Mouse (Mus musculus) megakaryocyte, embryonic 14.5 days (primary cell): ENCODE data around the gene Cyp51.

ENCODE experiments used
- FLI1 ChIP-seq: IDR thresholded peaks from 2 replicates; pipeline ENCODE4 v1.6.1; 2012; ENCODE audit warnings: low read length, inconsistent platforms, mixed read lengths
- GATA1 ChIP-seq: IDR thresholded peaks from 3 replicates; pipeline ENCODE4 v1.6.1; 2012; ENCODE audit warnings: mixed read lengths, low read length, inconsistent platforms, borderline replicate concordance

DNA sequence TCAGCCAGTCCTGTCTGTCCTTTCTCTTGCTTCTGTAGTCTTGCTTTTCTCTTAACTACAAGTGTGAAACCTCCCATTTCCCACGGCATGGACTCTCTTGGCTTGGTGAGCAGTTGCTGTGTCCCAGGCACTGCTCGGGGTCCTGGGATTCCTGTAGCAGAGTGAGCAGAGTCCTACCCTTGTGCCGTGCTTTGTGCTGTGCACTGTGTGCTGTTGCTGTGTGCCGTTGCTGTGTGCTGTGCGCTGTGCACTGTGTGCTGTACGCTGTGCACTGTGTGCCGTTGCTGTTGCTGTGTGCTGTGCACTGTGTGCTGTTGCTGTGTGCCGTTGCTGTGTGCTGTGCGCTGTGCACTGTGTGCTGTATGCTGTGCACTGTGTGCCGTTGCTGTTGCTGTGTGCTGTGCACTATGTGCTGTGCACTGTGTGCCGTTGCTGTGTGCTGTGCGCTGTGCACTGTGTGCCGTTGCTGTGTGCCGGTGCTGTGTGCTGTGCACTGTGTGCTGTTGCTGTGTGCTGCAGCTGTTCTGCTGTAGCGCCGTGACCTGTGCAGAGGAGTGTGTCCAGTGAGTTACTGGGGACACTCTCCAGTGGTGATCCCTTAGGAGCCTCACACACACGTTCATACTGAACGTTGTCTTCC lies 38.0 kb downstream of the Cyp51 start:
- TF ChIP-seq GATA1 (no peak), FLI1 (no peak)
